Mouse (Mus musculus): Measurements from ENCODE around the gene Vti1a.

DNA sequence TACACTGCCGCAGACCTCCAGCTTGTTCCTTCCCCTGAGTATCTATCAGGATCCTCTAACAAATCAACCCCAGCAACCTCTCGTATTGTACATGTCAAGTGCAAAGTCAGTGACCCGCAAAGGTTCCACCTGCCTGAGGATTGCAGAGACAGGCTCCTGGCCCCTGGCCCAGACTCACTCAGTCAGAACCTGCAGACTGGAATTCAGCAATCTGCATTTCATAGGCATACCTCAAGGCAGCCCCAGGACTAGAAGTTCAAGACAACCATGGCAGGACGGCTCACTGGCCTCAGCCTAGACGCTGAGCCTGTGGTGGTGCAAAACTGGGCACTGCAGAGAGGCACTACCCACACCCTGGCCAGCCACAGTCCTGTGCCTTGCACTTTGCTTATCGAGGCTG, 264.6 kb downstream of the Vti1a start:
- TF ChIP-seq POLR2A (IDR thresholded peaks at IDR 0.05; ENCODE audit: borderline replicate concordance, insufficient read depth, low read length) (no peak), CTCF (IDR thresholded peaks at IDR 0.05; ENCODE audit: borderline replicate concordance, insufficient read depth, low read depth, low read length) (no peak)
